Mouse (Mus musculus): Measurements from ENCODE around the gene Myh7b. TPM values are rescaled to one million over a fixed set of nuclear protein-coding genes. Genes with fewer than 3 reads are reported as not detected.

Myh7b gene
- 1.6 and 1.7 TPM in 2 replicates for polyA plus RNA-seq (2015; fragmentation: Nextera tagmentation; extraction: Ambion mirVana)

GRCm38 (mm10) chr2:155610978-155611377 lies at the start of gene Myh7b:
Gene Myh7b (plus strand): TSS chr2:155611212.
- H3K36me3 ChIP-seq (replicated peaks) = no peaks in the 10 kb centered on the region
- no peak within 1 kb of the TSS for H3K4me3 ChIP-seq (replicated peaks)
- H3K9ac ChIP-seq = no peak within 1 kb of the TSS
- ATAC-seq (ENCODE audit: insufficient read depth) = no peak
- H3K27ac ChIP-seq (replicated peaks) = peak within 1 kb of the TSS; percentile 90
- no peaks in the 10 kb centered on the region for H3K27me3 ChIP-seq
- H3K9me3 ChIP-seq (replicated peaks) = no peaks in the 10 kb centered on the region
- 49% methylated on average over 4 of the region's 4 CpGs for WGBS (ENCODE audit: insufficient replicate concordance)
- H3K4me1 ChIP-seq (replicated peaks) = peaks cover 80% of the 10 kb centered on the region
- H3K4me2 ChIP-seq = peak within 1 kb of the TSS; percentile 84

GRCm38 (mm10) chr2:155562209-155562608 lies 48.8 kb upstream of the Myh7b start:
- Histone ChIP-seq H3K36me3 (replicated peaks) (peaks cover 82% of the 10 kb centered on the region), H3K9me3 (replicated peaks) (no peaks in the 10 kb centered on the region), H3K4me1 (replicated peaks) (no peaks in the 10 kb centered on the region), H3K4me3 (replicated peaks) (no peak overlapping the region), H3K27ac (replicated peaks) (no peak overlapping the region), H3K27me3 (no peaks in the 10 kb centered on the region), H3K4me2 (no peak overlapping the region), H3K9ac (no peak overlapping the region)
- 25% methylated on average over 1 of the region's 1 CpGs for WGBS (ENCODE audit: insufficient replicate concordance)
- ATAC-seq (ENCODE audit: insufficient read depth) = no peak

DNA sequence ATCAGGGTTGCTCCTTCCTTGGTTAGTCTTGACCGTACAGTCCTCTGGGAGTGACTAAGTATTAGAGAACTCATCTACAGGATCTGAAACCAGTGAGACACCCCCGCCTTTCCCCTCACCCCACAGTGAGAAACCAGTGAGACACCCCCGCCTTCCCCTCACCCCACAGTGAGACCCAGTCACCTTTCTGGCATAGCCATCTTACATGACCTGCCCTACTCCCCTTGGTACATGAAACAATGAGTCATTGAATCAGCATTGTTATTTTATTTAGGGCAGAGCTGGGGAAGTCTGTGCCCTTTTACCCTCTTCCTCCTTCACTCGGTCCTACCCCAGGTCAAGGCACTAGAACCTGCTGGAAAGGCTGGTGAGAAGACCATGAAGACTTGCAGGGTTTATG lies 48.1 kb upstream of the Myh7b start:
- peaks cover 89% of the 10 kb centered on the region for H3K36me3 ChIP-seq (replicated peaks)
- WGBS (ENCODE audit: insufficient replicate concordance) = 67% methylated on average over 4 of the region's 4 CpGs

GRCm38 (mm10) chr2:155567751-155568150 lies 43.3 kb upstream of the Myh7b start:
- H3K9ac ChIP-seq = no peak overlapping the region
- H3K27me3 ChIP-seq = no peaks in the 10 kb centered on the region
- no peak overlapping the region for H3K4me3 ChIP-seq (replicated peaks)
- 59% methylated on average over 5 of the region's 5 CpGs for WGBS (ENCODE audit: insufficient replicate concordance)
- H3K4me2 ChIP-seq = no peak overlapping the region
- peaks cover 88% of the 10 kb centered on the region for H3K36me3 ChIP-seq (replicated peaks)
- no peak overlapping the region for H3K27ac ChIP-seq (replicated peaks)
- H3K4me1 ChIP-seq (replicated peaks) = no peaks in the 10 kb centered on the region; the same call in 1 of the 2 replicates
- no peak for ATAC-seq (ENCODE audit: insufficient read depth)
- H3K9me3 ChIP-seq (replicated peaks) = no peaks in the 10 kb centered on the region

More for the DNA sequence above, 48.1 kb upstream of the Myh7b start:
- no peak overlapping the region for H3K4me3 ChIP-seq (replicated peaks)
- H3K4me1 ChIP-seq (replicated peaks) = no peaks in the 10 kb centered on the region
- H3K9ac ChIP-seq = no peak overlapping the region
- H3K27ac ChIP-seq (replicated peaks) = no peak overlapping the region
- no peaks in the 10 kb centered on the region for H3K27me3 ChIP-seq
- ATAC-seq (ENCODE audit: insufficient read depth) = no peak
- no peaks in the 10 kb centered on the region for H3K9me3 ChIP-seq (replicated peaks)
- no peak overlapping the region for H3K4me2 ChIP-seq

GRCm38 (mm10) chr2:155569223-155569807 lies 41.7 kb upstream of the Myh7b start:
- WGBS (ENCODE audit: insufficient replicate concordance) = 38% methylated on average over 3 of the region's 3 CpGs

DNA sequence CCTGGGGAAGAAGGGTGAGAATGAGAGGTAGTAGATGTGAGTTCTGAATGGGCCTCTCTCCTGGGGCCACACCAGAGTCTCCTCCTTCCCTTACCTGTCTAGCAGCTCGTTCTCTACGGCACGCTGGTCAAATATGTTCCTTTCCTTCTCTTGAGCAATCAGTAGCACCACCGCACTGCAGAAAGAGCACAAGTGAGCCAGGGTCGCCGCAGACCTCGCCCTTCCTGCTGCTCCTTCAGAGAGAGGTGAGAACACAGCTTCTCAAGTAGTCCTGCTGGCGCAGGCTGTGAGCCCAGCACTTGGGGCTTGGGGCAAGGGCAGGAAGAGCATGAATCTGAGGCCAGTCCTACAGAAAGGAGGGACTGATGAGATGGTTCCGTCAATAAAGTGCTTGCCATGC lies 38.0 kb upstream of the Myh7b start:
- no peak for ATAC-seq (ENCODE audit: insufficient read depth)
- Histone ChIP-seq H3K36me3 (replicated peaks) (peaks cover 84% of the 10 kb centered on the region), H3K27ac (replicated peaks) (no peak overlapping the region), H3K27me3 (no peaks in the 10 kb centered on the region), H3K4me2 (no peak overlapping the region), H3K4me1 (replicated peaks) (no peaks in the 10 kb centered on the region; the same call in 1 of the 2 replicates), H3K4me3 (replicated peaks) (no peak overlapping the region), H3K9ac (no peak overlapping the region), H3K9me3 (replicated peaks) (no peaks in the 10 kb centered on the region)
- WGBS (ENCODE audit: insufficient replicate concordance) = 80% methylated on average over 9 of the region's 9 CpGs

More at GRCm38 (mm10) chr2:155569223-155569807, 41.7 kb upstream of the Myh7b start:
- H3K4me3 ChIP-seq (replicated peaks) = no peak overlapping the region
- no peak overlapping the region for H3K9ac ChIP-seq
- H3K9me3 ChIP-seq (replicated peaks) = no peaks in the 10 kb centered on the region
- H3K36me3 ChIP-seq (replicated peaks) = peaks cover 85% of the 10 kb centered on the region
- H3K27me3 ChIP-seq = no peaks in the 10 kb centered on the region
- no peak overlapping the region for H3K27ac ChIP-seq (replicated peaks)
- no peak for ATAC-seq (ENCODE audit: insufficient read depth)
- H3K4me2 ChIP-seq = no peak overlapping the region
- H3K4me1 ChIP-seq (replicated peaks) = no peaks in the 10 kb centered on the region; the same call in 1 of the 2 replicates

DNA sequence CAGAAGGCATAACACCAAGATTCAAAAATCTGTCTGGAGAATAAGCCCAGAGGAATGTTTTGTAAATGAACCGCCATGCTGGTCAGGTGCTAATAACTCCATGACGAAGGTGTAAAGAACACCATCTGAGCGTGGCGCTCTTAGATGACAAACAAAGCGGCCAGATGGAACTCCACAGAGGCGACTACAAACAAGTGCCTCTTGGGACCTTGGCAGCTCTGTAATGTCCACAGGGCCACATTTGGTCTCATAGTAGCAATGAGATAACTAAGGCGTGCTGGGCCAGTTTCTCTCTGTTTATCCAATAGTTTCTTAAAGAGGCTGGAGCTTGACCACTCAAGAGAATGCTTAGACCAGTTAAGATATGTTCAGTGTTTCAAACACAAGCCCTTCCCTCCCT lies 37.0 kb upstream of the Myh7b start:
- peaks cover 86% of the 10 kb centered on the region for H3K36me3 ChIP-seq (replicated peaks)
- WGBS (ENCODE audit: insufficient replicate concordance) = 86% methylated on average over 7 of the region's 7 CpGs

GRCm38 (mm10) chr2:155574700-155575099 lies 36.3 kb upstream of the Myh7b start:
- Histone ChIP-seq H3K27me3 (no peaks in the 10 kb centered on the region), H3K27ac (replicated peaks) (no peak overlapping the region), H3K4me2 (no peak overlapping the region), H3K9me3 (replicated peaks) (no peaks in the 10 kb centered on the region), H3K4me3 (replicated peaks) (no peak overlapping the region), H3K9ac (no peak overlapping the region), H3K4me1 (replicated peaks) (no peaks in the 10 kb centered on the region; the same call in 1 of the 2 replicates), H3K36me3 (replicated peaks) (peaks cover 87% of the 10 kb centered on the region)
- WGBS (ENCODE audit: insufficient replicate concordance) = 83% methylated on average over 4 of the region's 4 CpGs
- ATAC-seq (ENCODE audit: insufficient read depth) = no peak

More for the DNA sequence above, 37.0 kb upstream of the Myh7b start:
- Histone ChIP-seq H3K27me3 (no peaks in the 10 kb centered on the region), H3K9me3 (replicated peaks) (no peaks in the 10 kb centered on the region), H3K9ac (no peak overlapping the region), H3K4me3 (replicated peaks) (no peak overlapping the region), H3K27ac (replicated peaks) (no peak overlapping the region), H3K4me1 (replicated peaks) (no peaks in the 10 kb centered on the region; the same call in 1 of the 2 replicates), H3K4me2 (no peak overlapping the region)
- no peak for ATAC-seq (ENCODE audit: insufficient read depth)

DNA sequence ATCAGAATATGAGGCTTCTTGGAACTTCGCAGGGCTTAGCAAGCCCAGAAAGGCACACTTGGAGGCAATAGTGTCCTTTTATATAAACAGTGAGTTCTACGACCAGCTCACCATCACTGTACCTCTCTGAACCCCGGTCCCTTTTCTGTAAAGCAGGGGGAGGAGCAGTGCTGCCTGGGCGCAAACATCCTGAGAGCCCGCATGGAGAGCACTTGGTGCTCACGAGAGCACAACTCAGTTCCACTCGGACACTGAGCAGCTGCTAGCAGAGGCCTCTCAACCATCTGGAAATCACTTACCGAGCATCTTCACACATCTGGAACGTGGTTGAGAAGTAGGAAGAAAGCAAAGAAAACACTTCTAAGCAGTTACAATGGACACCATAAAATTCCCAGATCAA lies 34.4 kb upstream of the Myh7b start:
- no peaks in the 10 kb centered on the region for H3K27me3 ChIP-seq

GRCm38 (mm10) chr2:155580331-155580730 lies 30.7 kb upstream of the Myh7b start:
- 82% methylated on average over 3 of the region's 3 CpGs for WGBS (ENCODE audit: insufficient replicate concordance)
- H3K9ac ChIP-seq = no peak overlapping the region
- peaks cover 88% of the 10 kb centered on the region for H3K36me3 ChIP-seq (replicated peaks)
- no peaks in the 10 kb centered on the region for H3K9me3 ChIP-seq (replicated peaks)
- H3K4me3 ChIP-seq (replicated peaks) = no peak overlapping the region
- peaks cover 4% of the 10 kb centered on the region for H3K4me1 ChIP-seq (replicated peaks)
- ATAC-seq (ENCODE audit: insufficient read depth) = no peak
- H3K27me3 ChIP-seq = no peaks in the 10 kb centered on the region
- no peak overlapping the region for H3K4me2 ChIP-seq
- no peak overlapping the region for H3K27ac ChIP-seq (replicated peaks)

More for the DNA sequence above, 34.4 kb upstream of the Myh7b start:
- H3K9me3 ChIP-seq (replicated peaks) = no peaks in the 10 kb centered on the region
- H3K9ac ChIP-seq = no peak overlapping the region
- WGBS (ENCODE audit: insufficient replicate concordance) = 83% methylated on average over 9 of the region's 9 CpGs
- H3K4me3 ChIP-seq (replicated peaks) = no peak overlapping the region
- no peak for ATAC-seq (ENCODE audit: insufficient read depth)
- no peak overlapping the region for H3K27ac ChIP-seq (replicated peaks)
- peaks cover 94% of the 10 kb centered on the region for H3K36me3 ChIP-seq (replicated peaks)
- H3K4me2 ChIP-seq = no peak overlapping the region
- no peaks in the 10 kb centered on the region; the same call in 1 of the 2 replicates for H3K4me1 ChIP-seq (replicated peaks)

DNA sequence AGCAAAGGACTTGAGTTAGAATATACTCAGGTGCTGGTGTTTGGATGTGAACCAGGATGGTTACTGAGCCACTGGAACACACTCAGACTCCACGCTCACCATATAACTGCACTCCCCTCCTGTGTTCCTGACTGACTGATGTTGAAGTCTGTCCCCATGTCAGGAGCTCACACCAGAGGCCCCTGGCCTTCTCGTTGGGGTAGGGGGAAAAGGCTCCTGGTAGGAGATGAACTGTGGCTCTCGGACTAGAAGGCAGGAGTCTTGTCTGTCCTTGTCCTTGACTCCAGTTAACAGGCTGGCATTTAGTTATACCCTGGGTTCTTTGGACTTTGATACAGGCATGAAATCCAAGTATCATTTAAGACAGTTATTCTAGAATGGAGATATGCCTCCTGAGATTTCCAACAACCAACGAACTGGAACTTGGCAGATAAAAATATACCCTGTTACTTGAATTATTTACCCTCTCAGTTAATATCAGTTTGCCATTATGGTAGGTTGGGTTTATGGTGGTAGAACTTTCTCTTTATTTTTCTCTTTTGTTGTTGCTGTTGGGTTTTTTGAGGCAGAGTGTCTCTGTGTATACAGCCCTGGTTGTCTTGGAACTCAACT lies 28.5 kb upstream of the Myh7b start:
- no peak overlapping the region for H3K4me3 ChIP-seq (replicated peaks)
- no peaks in the 10 kb centered on the region for H3K27me3 ChIP-seq
- no peak overlapping the region for H3K27ac ChIP-seq (replicated peaks)
- no peak overlapping the region for H3K9ac ChIP-seq
- H3K9me3 ChIP-seq (replicated peaks) = no peaks in the 10 kb centered on the region
- H3K4me1 ChIP-seq (replicated peaks) = peaks cover 12% of the 10 kb centered on the region
- whole genome bisulfite sequencing (ENCODE audit: insufficient replicate concordance) = 66% methylated on average over 4 of the region's 4 CpGs
- peaks cover 85% of the 10 kb centered on the region for H3K36me3 ChIP-seq (replicated peaks)
- ATAC-seq (ENCODE audit: insufficient read depth) = no peak
- no peak overlapping the region for H3K4me2 ChIP-seq
